Mouse (Mus musculus) stomach, embryonic 14.5 days (tissue): ENCODE data around the gene Jmjd1c. TPM values are rescaled to one million over a fixed set of nuclear protein-coding genes. Genes with fewer than 3 reads are reported as not detected.

Experiments used
- ATAC-seq: fragments of 200-750 bp; cut with Nextera tagmentation; 2 replicates; pipeline ENCODE4 v1.8.0; 2017; ENCODE audit warnings: low read depth, moderate TSS enrichment; ENCODE audit not compliant: insufficient number of reproducible peaks, insufficient read depth, low FRiP score
- H3K27ac ChIP-seq: fragments of 300-500 bp; sonication (generic); 2 replicates; pipeline ENCODE4 v1.5.1; 2014; ENCODE audit warnings: mild to moderate bottlenecking, low read length, moderate library complexity, mixed read lengths
- H3K27me3 ChIP-seq: fragments of 300-500 bp; sonication (generic); 2 replicates; pipeline ENCODE4 v1.6.1; 2014; ENCODE audit warnings: low read length, control low read depth, mixed read lengths; ENCODE audit not compliant: control insufficient read depth, insufficient read depth
- H3K36me3 ChIP-seq: fragments of 300-500 bp; sonication (generic); 2 replicates; pipeline ENCODE4 v1.6.1; 2014; ENCODE audit warnings: mild to moderate bottlenecking, control low read depth, low read length, moderate library complexity, mixed read lengths; ENCODE audit not compliant: control insufficient read depth, insufficient read depth
- H3K4me1 ChIP-seq: fragments of 300-500 bp; sonication (generic); 2 replicates; pipeline ENCODE4 v1.6.1; 2014; ENCODE audit warnings: low read length, control low read depth, mixed read lengths; ENCODE audit not compliant: control insufficient read depth, insufficient read depth
- H3K4me2 ChIP-seq: fragments of 300-500 bp; sonication (generic); replicated peaks from 2 replicates; pipeline ENCODE4 v1.6.1; 2014; ENCODE audit warnings: low read depth, low read length, control low read depth
- H3K4me3 ChIP-seq: fragments of 300-500 bp; sonication (generic); 2 replicates; pipeline ENCODE4 v1.5.1; 2014; ENCODE audit warnings: low read depth, low read length, control low read depth
- H3K9ac ChIP-seq: fragments of 300-500 bp; sonication (generic); replicated peaks from 2 replicates; pipeline ENCODE4 v1.6.1; 2014; ENCODE audit warnings: low read depth, mild to moderate bottlenecking, control low read depth, low read length, moderate library complexity, mixed read lengths
- H3K9me3 ChIP-seq: fragments of 300-500 bp; sonication (generic); 2 replicates; pipeline ENCODE4 v1.6.1; 2016; ENCODE audit warnings: low read depth, low read length, control low read depth; ENCODE audit not compliant: control insufficient read depth
- WGBS: fragments of 180-500 bp; shearing (Covaris S2); extraction: QIAGEN DNeasy Blood & Tissue Kit; methylation state at CpG from one replicate; pipeline ENCODE4 v1.1.7; 2014; 5-methylcytosine and 5-hydroxymethylcytosine counted together
- polyA plus RNA-seq: library from polyadenylated mRNA; unstranded; fragments of >200 nt; fragmentation: Nextera tagmentation; extraction: Ambion mirVana; gene quantifications from 2 replicates; pipeline ENCODE4 v1.2.1, GENCODE M21; 2014

The Jmjd1c gene
- polyA plus RNA-seq, 1 experiment from 2014 or later = 58.2 TPM

DNA sequence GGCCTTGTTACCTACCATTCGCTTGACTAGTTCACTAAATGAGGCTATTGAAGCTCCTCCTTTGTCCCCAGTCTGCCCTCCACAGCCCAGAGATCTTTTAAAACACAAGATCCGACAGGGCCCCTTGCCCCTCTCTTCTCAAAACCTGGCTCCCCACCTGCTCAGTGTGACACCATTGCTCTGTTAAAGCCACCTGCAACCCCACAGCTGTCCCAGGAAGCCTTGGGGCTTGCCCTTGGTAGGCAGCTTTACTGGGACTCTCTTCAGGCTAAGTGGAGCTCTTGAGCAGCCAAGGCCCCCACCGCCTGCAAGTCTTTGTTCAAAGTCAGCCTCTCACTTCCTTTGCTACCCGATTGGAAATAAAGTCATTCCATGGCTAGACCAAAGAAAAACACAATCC is 16.9 kb upstream of the Jmjd1c start:
- 69% methylated on average over 4 of the region's 4 CpGs for WGBS
- H3K4me2 ChIP-seq = no peak overlapping the region
- no peak overlapping the region; the same call in 1 of the 2 replicates for H3K27ac ChIP-seq
- H3K4me1 ChIP-seq = 0 out of 2 replicates have a peak, but pooled peaks cover 2% of the 10 kb centered on the region
- ATAC-seq = no peak
- H3K9me3 ChIP-seq = no peaks in the 10 kb centered on the region
- no peak overlapping the region for H3K9ac ChIP-seq
- H3K36me3 ChIP-seq = no peaks in the 10 kb centered on the region
- H3K4me3 ChIP-seq = no peak overlapping the region
- H3K27me3 ChIP-seq = no peaks in the 10 kb centered on the region

DNA sequence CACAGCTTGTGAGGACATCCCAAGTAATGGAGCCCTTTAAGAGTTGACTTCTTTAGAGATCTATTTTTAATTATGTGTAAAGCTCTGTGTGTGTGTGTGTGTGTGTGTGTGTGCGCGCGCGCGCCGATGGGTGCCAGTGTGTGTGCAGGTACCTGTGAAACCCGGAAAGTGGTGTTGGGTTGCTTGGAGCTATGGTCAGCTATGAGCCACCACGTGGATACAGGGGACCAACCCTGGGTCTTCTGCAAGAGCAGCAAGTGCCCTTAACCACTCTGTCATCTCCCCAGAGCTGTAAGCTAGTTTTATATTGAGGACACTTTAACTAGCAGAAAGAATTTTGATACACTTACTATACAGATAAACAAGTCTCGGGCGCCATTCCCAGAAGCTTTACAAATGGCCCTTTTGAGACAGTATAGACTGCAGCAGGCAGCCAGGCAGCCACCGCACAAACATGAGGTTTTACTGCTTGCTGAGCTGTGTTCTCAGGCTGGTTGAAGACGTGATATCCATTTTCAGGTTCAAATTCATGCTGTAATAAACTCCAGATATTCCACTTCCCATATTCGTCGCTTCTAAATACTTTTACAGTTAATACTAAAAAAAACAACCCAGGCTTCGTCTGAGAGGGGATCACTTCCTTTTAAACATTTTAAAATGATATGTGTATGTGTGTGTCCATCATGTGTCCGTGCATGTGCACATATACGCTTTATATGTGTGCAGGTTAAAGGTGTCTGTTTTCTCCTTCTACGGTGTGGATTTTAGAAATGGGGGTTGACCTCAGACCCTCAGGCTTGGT is 14.5 kb upstream of the Jmjd1c start:
- no peak overlapping the region for H3K9ac ChIP-seq
- H3K27me3 ChIP-seq = no peaks in the 10 kb centered on the region
- WGBS = 69% methylated on average over 18 of the region's 18 CpGs
- H3K9me3 ChIP-seq = no peaks in the 10 kb centered on the region
- H3K27ac ChIP-seq = no peak overlapping the region
- 0 out of 2 replicates have a peak, but pooled peaks cover 2% of the 10 kb centered on the region for H3K4me1 ChIP-seq
- no peak for ATAC-seq
- no peak overlapping the region for H3K4me3 ChIP-seq
- no peak overlapping the region for H3K4me2 ChIP-seq
- H3K36me3 ChIP-seq = no peaks in the 10 kb centered on the region; the same call in 1 of the 2 replicates

DNA sequence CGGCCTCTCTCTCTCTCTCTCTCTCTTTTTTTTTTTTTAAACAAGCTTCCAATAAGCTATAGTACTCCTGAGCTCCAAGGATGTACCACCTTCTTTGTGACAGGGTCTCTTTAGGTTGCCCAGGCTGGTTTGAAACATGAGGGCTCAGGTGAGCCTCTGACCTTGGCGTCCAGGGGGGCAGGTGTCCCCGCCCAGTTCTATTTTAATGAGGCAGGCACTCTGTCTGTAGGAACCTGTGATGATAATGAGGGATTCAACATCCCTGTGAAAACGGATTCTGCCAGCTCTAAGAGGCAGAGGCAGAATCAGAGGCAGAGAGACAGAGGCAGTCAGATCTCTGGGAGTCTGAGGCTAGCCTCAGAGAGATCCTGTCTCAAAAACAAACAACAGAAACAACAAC is 13.4 kb upstream of the Jmjd1c start:
- Histone ChIP-seq H3K4me1 (0 out of 2 replicates have a peak, but pooled peaks cover 2% of the 10 kb centered on the region), H3K4me2 (no peak overlapping the region), H3K36me3 (no peaks in the 10 kb centered on the region; the same call in 1 of the 2 replicates), H3K4me3 (no peak overlapping the region), H3K9me3 (no peaks in the 10 kb centered on the region), H3K27me3 (no peaks in the 10 kb centered on the region), H3K27ac (no peak overlapping the region), H3K9ac (no peak overlapping the region)
- no peak for ATAC-seq
- 79% methylated on average over 4 of the region's 4 CpGs for WGBS

DNA sequence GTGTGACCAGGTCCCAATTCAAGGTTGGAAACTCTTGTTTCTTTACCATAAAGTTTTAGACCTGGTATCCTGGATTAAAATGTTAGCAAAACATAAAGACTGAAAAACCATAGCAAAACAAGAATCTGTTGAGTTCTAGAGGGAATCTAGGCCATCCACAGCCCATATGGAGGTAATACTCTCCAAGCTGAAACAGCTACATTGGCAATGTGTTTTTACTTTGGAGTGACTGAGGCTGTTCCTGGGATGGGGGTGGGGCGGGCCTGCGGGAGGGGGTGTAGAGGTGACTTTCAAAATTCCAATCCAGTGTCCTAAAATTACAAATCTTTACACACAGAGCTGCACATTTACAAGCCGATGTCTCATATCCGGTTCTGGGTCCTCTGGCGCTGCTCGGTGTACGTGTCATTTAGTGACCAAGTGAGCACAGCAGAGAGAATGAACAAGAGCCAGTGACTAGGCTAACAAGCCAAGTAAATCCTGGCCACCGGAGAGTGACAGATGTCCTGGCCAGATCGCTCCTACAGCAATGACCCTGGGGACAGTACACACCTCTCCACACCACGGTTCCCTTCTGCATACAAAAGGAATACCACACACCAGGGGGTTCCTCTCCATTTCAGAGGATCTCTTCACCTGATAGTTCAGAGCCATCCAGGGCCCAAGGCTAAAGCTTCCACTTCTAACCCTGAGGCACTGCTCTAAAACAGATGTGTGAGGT is 12.3 kb upstream of the Jmjd1c start:
- no peaks in the 10 kb centered on the region; the same call in 1 of the 2 replicates for H3K36me3 ChIP-seq
- no peaks in the 10 kb centered on the region for H3K9me3 ChIP-seq
- WGBS = 76% methylated on average over 10 of the region's 10 CpGs
- H3K9ac ChIP-seq = no peak overlapping the region
- H3K4me3 ChIP-seq = no peak overlapping the region
- no peak overlapping the region for H3K4me2 ChIP-seq
- ATAC-seq = no peak
- 0 out of 2 replicates have a peak, but pooled peaks cover 2% of the 10 kb centered on the region for H3K4me1 ChIP-seq
- H3K27me3 ChIP-seq = no peaks in the 10 kb centered on the region
- H3K27ac ChIP-seq = no peak overlapping the region

DNA sequence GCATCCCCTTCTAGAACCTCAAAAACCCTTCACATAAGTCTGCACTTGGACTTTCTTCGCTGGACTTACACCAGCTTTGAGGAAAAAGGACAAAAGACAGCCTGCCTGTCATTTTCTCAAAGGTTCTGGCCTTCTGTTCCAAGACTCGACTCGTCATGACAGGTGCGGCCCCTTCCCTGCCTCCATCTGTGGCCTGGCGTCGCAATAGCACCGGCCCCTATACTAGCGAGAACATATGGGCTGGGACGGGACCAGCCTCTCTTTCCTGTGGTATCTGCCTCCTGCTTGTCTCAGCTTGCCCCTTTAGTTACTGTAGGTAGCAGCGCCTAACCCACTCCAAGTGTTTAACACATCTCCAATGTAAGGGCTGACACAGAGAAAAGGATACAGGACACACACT is 10.8 kb upstream of the Jmjd1c start:
- ATAC-seq = no peak
- 80% methylated on average over 10 of the region's 10 CpGs for WGBS

DNA sequence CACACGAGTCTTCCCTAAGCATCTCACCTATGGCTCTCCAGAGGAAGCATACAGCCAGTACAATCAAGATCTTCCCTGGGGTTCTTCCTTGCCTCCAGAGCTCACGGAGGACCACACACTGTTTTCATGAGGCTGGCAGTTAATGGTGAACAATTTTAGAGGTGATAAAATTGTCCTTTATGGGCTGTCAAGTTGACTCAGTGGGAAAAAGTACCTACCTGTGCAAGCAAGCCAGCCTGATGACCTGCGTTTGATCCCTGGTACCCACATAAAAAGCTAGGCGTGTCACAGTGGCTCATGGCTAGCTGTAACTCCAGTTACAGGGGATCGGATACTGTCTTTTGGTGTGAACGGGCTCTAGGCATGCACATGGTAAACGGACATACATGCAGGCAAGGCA is 10.0 kb upstream of the Jmjd1c start:
- no peak overlapping the region for H3K9ac ChIP-seq
- H3K27ac ChIP-seq = no peak overlapping the region
- H3K36me3 ChIP-seq = no peaks in the 10 kb centered on the region; the same call in 1 of the 2 replicates
- H3K4me1 ChIP-seq = 0 out of 2 replicates have a peak, but pooled peaks cover 2% of the 10 kb centered on the region
- 78% methylated on average over 7 of the region's 7 CpGs for WGBS
- no peaks in the 10 kb centered on the region for H3K9me3 ChIP-seq
- no peak overlapping the region for H3K4me3 ChIP-seq
- no peaks in the 10 kb centered on the region for H3K27me3 ChIP-seq
- ATAC-seq = no peak
- no peak overlapping the region for H3K4me2 ChIP-seq

More for the DNA sequence above, 10.8 kb upstream of the Jmjd1c start:
- H3K9ac ChIP-seq = no peak overlapping the region
- no peaks in the 10 kb centered on the region; the same call in 1 of the 2 replicates for H3K36me3 ChIP-seq
- H3K9me3 ChIP-seq = no peaks in the 10 kb centered on the region
- no peak overlapping the region for H3K4me3 ChIP-seq
- no peaks in the 10 kb centered on the region for H3K27me3 ChIP-seq
- no peak overlapping the region for H3K27ac ChIP-seq
- H3K4me2 ChIP-seq = no peak overlapping the region
- 0 out of 2 replicates have a peak, but pooled peaks cover 2% of the 10 kb centered on the region for H3K4me1 ChIP-seq

DNA sequence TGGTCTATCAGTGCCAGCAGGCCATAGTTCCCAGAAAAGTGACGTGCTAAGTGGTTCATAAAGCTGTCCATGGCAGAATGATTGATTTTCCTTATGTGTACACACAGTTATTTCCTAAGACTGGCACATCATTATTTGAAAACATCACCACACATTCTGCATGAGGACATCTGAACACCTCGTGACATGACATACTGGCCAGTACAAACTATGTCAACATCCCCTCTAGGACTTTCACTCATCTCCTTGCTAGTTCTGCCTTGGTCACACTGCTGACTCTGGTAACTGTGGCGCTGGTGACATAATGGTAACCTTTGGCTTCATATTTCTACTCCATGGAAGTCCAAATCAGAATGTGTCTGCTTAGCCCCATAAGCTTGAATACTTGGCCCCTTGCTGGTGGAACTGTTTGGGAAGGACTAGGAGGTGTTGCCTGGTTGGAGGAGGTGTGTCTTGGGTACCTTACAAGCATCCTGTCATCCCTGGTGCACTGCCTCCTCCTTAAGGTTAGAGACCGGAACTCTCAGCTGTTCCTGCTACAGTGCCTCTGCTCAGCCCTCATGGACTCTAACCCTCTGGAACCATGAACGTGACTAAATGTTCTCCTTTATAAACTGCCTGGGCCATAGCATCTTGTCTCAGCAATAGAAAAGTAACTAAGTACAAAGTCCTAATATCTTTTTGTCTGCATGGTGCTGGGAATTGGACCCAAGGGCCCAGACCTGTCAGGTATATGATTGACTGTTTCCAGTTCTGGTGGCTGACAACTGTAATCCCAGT is 8.3 kb upstream of the Jmjd1c start:
- no peaks in the 10 kb centered on the region; the same call in 1 of the 2 replicates for H3K36me3 ChIP-seq
- no peaks in the 10 kb centered on the region for H3K27me3 ChIP-seq
- no peaks in the 10 kb centered on the region for H3K4me1 ChIP-seq
- H3K9me3 ChIP-seq = no peaks in the 10 kb centered on the region
- H3K4me2 ChIP-seq = no peak overlapping the region
- no peak overlapping the region for H3K27ac ChIP-seq
- 86% methylated on average over 5 of the region's 5 CpGs for WGBS
- H3K4me3 ChIP-seq = no peak overlapping the region
- ATAC-seq = no peak
- no peak overlapping the region for H3K9ac ChIP-seq

DNA sequence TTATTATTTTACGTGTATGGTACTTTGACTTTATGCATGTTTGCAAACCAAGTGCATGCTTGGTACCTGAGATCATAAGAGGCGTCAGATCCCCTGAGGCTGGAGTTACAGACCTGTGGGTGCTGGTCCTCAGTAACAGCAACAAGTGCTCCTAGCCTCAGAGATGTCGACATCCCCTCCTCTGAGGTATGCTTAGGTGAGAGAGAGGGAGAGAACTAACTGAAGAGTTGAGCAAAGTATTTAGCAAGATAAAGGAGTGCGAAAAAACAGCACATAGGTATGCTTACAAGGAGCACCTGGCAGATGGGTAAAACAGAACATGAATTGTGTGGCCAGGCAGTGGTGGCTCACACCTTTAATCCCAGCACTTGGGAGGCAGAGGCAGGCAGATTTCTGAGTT is 5.3 kb upstream of the Jmjd1c start:
- Histone ChIP-seq H3K9me3 (no peaks in the 10 kb centered on the region), H3K36me3 (no peaks in the 10 kb centered on the region; the same call in none of the 2 replicates), H3K27ac (no peak overlapping the region), H3K4me1 (peaks cover 7% of the 10 kb centered on the region; the same call in 1 of the 2 replicates), H3K4me3 (no peak overlapping the region), H3K4me2 (no peak overlapping the region), H3K9ac (no peak overlapping the region), H3K27me3 (no peaks in the 10 kb centered on the region)
- no peak for ATAC-seq
- WGBS = 95% methylated on average over 4 of the region's 4 CpGs
